Comparison of ENCODE assay signal across 8 mouse cellular contexts in genomic region chr7:80140815-80141214, GRCm38 (mm10). TPM values are rescaled to one million over a fixed set of nuclear protein-coding genes. Genes with fewer than 3 reads are reported as not detected.
DNase-seq lines count a peak whose midpoint lies in the region; ATAC-seq and TF ChIP-seq lines count a peak whose summit lies in the region.

No protein-coding gene starts in this region.

- peak; percentile 84 for TF ChIP-seq CTCF in forebrain, postnatal 0 days (IDR thresholded peaks at IDR 0.05; ENCODE audit: low read depth)

- no peaks in the 10 kb centered on the region for H3K36me3 ChIP-seq in forebrain, postnatal 0 days (ENCODE audit: insufficient read depth)
- no peaks in the 10 kb centered on the region for H3K36me3 ChIP-seq in hindbrain, embryonic 11.5 days (ENCODE audit: control insufficient read depth, insufficient read depth, low read length)

- 13% methylated on average over 9 of the region's 9 CpGs for WGBS in forebrain, postnatal 0 days
- 19% methylated on average over 9 of the region's 9 CpGs for WGBS in hindbrain, embryonic 11.5 days

- H3K27me3 ChIP-seq in forebrain, postnatal 0 days (ENCODE audit: insufficient read depth, low read length) = no peaks in the 10 kb centered on the region
- H3K27me3 ChIP-seq in hindbrain, embryonic 11.5 days (ENCODE audit: control insufficient read depth, insufficient read depth, low read length) = no peaks in the 10 kb centered on the region

- peak; percentile 75 for DNase-seq in MN1 (ENCODE audit: low spot score)
- DNase-seq in cerebellum, adult 18-20 months = peak; percentile 70 to 73
- peak; percentile 77 for DNase-seq in forebrain, postnatal 0 days
- peak; percentile 82 for DNase-seq in hindbrain, embryonic 11.5 days (ENCODE audit: low spot score)
- DNase-seq in layer of hippocampus, postnatal 14 days (ENCODE audit: low spot score in 2 of 2) = peak; percentile 60 to 73
- peak; percentile 74 to 79 for DNase-seq in right cerebral cortex, adult 2 months (ENCODE audit: low spot score in 2 of 2)
- peak; percentile 65 for DNase-seq in urinary bladder, postnatal 25 days (ENCODE audit: low spot score)

- no peak overlapping the region for H3K4me3 ChIP-seq in forebrain, postnatal 0 days (ENCODE audit: low read depth, low read length)
- H3K4me3 ChIP-seq in hindbrain, embryonic 11.5 days (ENCODE audit: low read depth, low read length) = no peak overlapping the region

- peak; percentile 70 for ATAC-seq in forebrain, postnatal 0 days
- ATAC-seq in hindbrain, embryonic 11.5 days (ENCODE audit: low FRiP score) = peak; percentile 56; the same call in 1 of the 2 replicates
- ATAC-seq in megakaryocyte, adult 5-6 weeks (ENCODE audit: poor library complexity, severe bottlenecking) = peak; percentile 74

- no peak overlapping the region for H3K9ac ChIP-seq in forebrain, postnatal 0 days
- H3K9ac ChIP-seq in hindbrain, embryonic 11.5 days (ENCODE audit: low read depth, low read length) = no peak overlapping the region

- H3K4me2 ChIP-seq in forebrain, postnatal 0 days (ENCODE audit: low read depth) = no peak overlapping the region
- no peak overlapping the region for H3K4me2 ChIP-seq in hindbrain, embryonic 11.5 days (replicated peaks; ENCODE audit: low read depth, low read length)

- 0 out of 2 replicates have a peak, but pooled peaks cover 8% of the 10 kb centered on the region for H3K9me3 ChIP-seq in forebrain, postnatal 0 days (ENCODE audit: low read length)
- H3K9me3 ChIP-seq in hindbrain, embryonic 11.5 days (ENCODE audit: control insufficient read depth, low read length) = no peaks in the 10 kb centered on the region

- H3K27ac ChIP-seq in forebrain, postnatal 0 days (ENCODE audit: low read depth, low read length) = no peak overlapping the region
- no peak overlapping the region for H3K27ac ChIP-seq in hindbrain, embryonic 11.5 days (ENCODE audit: low read depth, low read length)

- 0 out of 2 replicates have a peak, but pooled peaks cover 3% of the 10 kb centered on the region for H3K4me1 ChIP-seq in forebrain, postnatal 0 days (ENCODE audit: insufficient read depth)
- H3K4me1 ChIP-seq in hindbrain, embryonic 11.5 days (replicated peaks; ENCODE audit: control insufficient read depth, insufficient read depth, low read length) = no peaks in the 10 kb centered on the region

RNA-seq across cellular contexts. Expression of gene Idh2, which starts 25.6 kb away (rescaled TPM):
- total RNA-seq in forebrain, postnatal 0 days (2014; rRNA removed) = 143 and 145 TPM in 2 replicates
- polyA plus RNA-seq in forebrain, postnatal 0 days (2015; fragmentation: Nextera tagmentation; extraction: Ambion mirVana) = 110 and 128 TPM in 2 replicates
- 331 and 352 TPM in 2 replicates for polyA plus RNA-seq in hindbrain, embryonic 11.5 days (2014; fragmentation: Nextera tagmentation; extraction: Ambion mirVana)
- 10 to 100 TPM; 70.9 to 75.8 TPM for total RNA-seq in layer of hippocampus, postnatal 14 days (2021)
- 74.9 and 77.7 TPM in 2 replicates for total RNA-seq in megakaryocyte, adult 5-6 weeks (2015)
- 85.5 and 90.4 TPM in 2 replicates for total RNA-seq in megakaryocyte, adult 5-6 weeks (2017)

RNA-seq across cellular contexts. Expression of gene Sema4b, which starts 45.8 kb away (rescaled TPM):
- 24.5 and 35.6 TPM in 2 replicates for total RNA-seq in forebrain, postnatal 0 days (2014; rRNA removed)
- 17.0 and 22.4 TPM in 2 replicates for polyA plus RNA-seq in forebrain, postnatal 0 days (2015; fragmentation: Nextera tagmentation; extraction: Ambion mirVana)
- 10.5 and 15.6 TPM in 2 replicates for polyA plus RNA-seq in hindbrain, embryonic 11.5 days (2014; fragmentation: Nextera tagmentation; extraction: Ambion mirVana)
- total RNA-seq in layer of hippocampus, postnatal 14 days (2021) = 10 to 100 TPM; 25.2 to 25.7 TPM
- total RNA-seq in megakaryocyte, adult 5-6 weeks (2015) = 10.1 and 13.7 TPM in 2 replicates
- total RNA-seq in megakaryocyte, adult 5-6 weeks (2017) = 10.5 and 11.1 TPM in 2 replicates
